Mouse (Mus musculus): Measurements from ENCODE around the gene Tac2. TPM values are rescaled to one million over a fixed set of nuclear protein-coding genes. Genes with fewer than 3 reads are reported as not detected.

Tac2 gene
- total and polyA plus RNA-seq, 3 experiments: not detected

DNA sequence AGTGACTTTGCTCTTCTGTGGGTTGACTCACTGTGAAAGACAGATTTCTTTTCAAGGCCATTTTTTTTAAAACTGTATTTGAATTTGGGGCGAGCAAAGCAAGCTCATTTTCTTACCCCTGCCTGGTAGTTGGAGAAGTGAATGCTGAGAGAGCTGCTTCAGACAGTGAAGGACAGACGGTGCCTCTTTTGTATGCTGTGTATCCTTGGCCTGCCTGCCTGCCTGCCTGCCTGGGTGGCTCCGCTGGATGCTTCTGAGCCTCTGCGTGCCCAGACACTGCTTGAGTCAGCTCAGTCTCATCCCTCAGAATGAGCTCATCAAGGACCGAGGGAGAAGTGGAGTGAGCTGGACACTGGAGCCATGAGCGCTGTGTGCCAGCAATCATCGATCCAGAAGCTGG lies 25.3 kb upstream of the Tac2 start:
- no peak overlapping the region for H3K27ac ChIP-seq
- intact Hi-C loops (cut with DNase I): loop anchor here (10.0 kb wide), 1 partner anchor 306 kb away; the partner anchor contains the start of gene Hsd17b6
- 94% methylated on average over 7 of the region's 7 CpGs for WGBS
- H3K4me3 ChIP-seq: no peak overlapping the region
- no peak overlapping the region for H3K9ac ChIP-seq (ENCODE audit: low read depth, low read length)
- no peaks in the 10 kb centered on the region for H3K36me3 ChIP-seq (ENCODE audit: control insufficient read depth, insufficient read depth, low read length)
- H3K27me3 ChIP-seq (ENCODE audit: control insufficient read depth, insufficient read depth, low read length): no peaks in the 10 kb centered on the region
- no peak for TF ChIP-seq CTCF (IDR thresholded peaks at IDR 0.05)
- no peak for TF ChIP-seq EP300 (IDR thresholded peaks at IDR 0.05; ENCODE audit: insufficient read depth, low read depth, low read length)
- no peak for TF ChIP-seq POLR2A (IDR thresholded peaks at IDR 0.05; ENCODE audit: insufficient read depth, low read depth, low read length)
- no peak for DNase-seq
- no peaks in the 10 kb centered on the region for H3K4me1 ChIP-seq (ENCODE audit: control insufficient read depth, insufficient read depth, low read length)
- H3K79me2 ChIP-seq (replicated peaks; ENCODE audit: control insufficient read depth, insufficient read depth, low read length): no peaks in the 10 kb centered on the region

DNA sequence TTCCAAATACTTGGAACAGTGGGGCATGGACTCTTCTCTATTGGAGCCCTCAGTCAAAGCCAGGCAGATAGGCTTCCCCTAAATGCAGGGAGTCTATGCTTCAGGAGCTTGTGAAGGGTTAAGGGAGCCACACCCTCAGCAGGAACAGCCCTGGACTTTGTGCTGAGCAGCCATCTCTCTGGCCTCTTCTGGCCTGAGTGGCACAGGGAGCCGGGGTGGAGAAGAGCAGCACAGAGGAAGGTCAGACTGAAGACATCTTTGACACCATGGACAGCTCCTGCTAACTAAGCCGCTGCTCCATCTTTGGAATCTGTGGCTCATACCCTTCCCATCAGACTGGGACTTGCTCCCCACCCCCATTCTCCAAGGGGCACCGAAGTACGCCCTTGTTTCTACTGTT lies 21.0 kb upstream of the Tac2 start:
- 41% methylated on average over 4 of the region's 4 CpGs for WGBS
- Histone ChIP-seq H3K36me3 (ENCODE audit: control insufficient read depth, insufficient read depth, low read length) (no peaks in the 10 kb centered on the region), H3K9ac (ENCODE audit: low read depth, low read length) (no peak overlapping the region), H3K27me3 (ENCODE audit: control insufficient read depth, insufficient read depth, low read length) (no peaks in the 10 kb centered on the region), H3K4me3 (no peak overlapping the region), H3K27ac (no peak overlapping the region), H3K79me2 (replicated peaks; ENCODE audit: control insufficient read depth, insufficient read depth, low read length) (no peaks in the 10 kb centered on the region), H3K4me1 (ENCODE audit: control insufficient read depth, insufficient read depth, low read length) (peaks cover 1% of the 10 kb centered on the region; the same call in 1 of the 2 replicates)
- intact Hi-C loops (cut with DNase I): no loop called here
- no peak for TF ChIP-seq POLR2A (IDR thresholded peaks at IDR 0.05; ENCODE audit: insufficient read depth, low read depth, low read length)
- TF ChIP-seq CTCF (IDR thresholded peaks at IDR 0.05): no peak
- TF ChIP-seq EP300 (IDR thresholded peaks at IDR 0.05; ENCODE audit: insufficient read depth, low read depth, low read length): no peak
- no peak for DNase-seq

DNA sequence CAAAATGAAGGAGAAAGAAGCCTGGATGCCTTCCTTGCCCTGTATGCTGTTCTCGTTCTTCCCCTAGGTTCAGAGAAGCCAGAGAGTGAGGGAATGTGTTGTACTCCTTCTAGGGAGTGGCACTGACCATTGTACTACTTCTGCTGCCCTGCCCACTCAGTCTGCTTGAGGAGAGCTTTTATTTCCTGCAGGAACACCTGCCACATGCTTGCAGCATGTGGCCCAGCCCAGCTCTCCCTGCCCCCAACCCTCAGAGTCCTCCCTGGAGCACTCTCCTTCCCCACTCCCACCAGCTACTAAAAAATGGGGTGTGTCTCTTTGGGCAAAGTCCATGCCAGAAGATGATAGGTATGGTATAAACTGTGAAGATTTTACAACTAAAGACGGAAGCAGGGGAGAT lies 20.0 kb upstream of the Tac2 start:
- Histone ChIP-seq H3K4me1 (ENCODE audit: control insufficient read depth, insufficient read depth, low read length) (peaks cover 1% of the 10 kb centered on the region; the same call in 1 of the 2 replicates), H3K27ac (no peak overlapping the region), H3K9ac (ENCODE audit: low read depth, low read length) (no peak overlapping the region), H3K4me3 (no peak overlapping the region), H3K79me2 (replicated peaks; ENCODE audit: control insufficient read depth, insufficient read depth, low read length) (no peaks in the 10 kb centered on the region), H3K27me3 (ENCODE audit: control insufficient read depth, insufficient read depth, low read length) (no peaks in the 10 kb centered on the region), H3K36me3 (ENCODE audit: control insufficient read depth, insufficient read depth, low read length) (no peaks in the 10 kb centered on the region)
- no peak for DNase-seq
- intact Hi-C loops (cut with DNase I): no loop called here
- WGBS: 40% methylated on average over 2 of the region's 2 CpGs
- no peak for TF ChIP-seq EP300 (IDR thresholded peaks at IDR 0.05; ENCODE audit: insufficient read depth, low read depth, low read length)
- no peak for TF ChIP-seq CTCF (IDR thresholded peaks at IDR 0.05)
- no peak for TF ChIP-seq POLR2A (IDR thresholded peaks at IDR 0.05; ENCODE audit: insufficient read depth, low read depth, low read length)

- 62% methylated on average over 2 of the region's 2 CpGs for WGBS
- no peaks in the 10 kb centered on the region for H3K27me3 ChIP-seq (ENCODE audit: control insufficient read depth, insufficient read depth, low read length)
- H3K4me3 ChIP-seq: no peak within 1 kb of the TSS
- no peak for DNase-seq
- no peak for TF ChIP-seq EP300 (IDR thresholded peaks at IDR 0.05; ENCODE audit: insufficient read depth, low read depth, low read length)
- TF ChIP-seq CTCF (IDR thresholded peaks at IDR 0.05): no peak
- no peak for TF ChIP-seq POLR2A (IDR thresholded peaks at IDR 0.05; ENCODE audit: insufficient read depth, low read depth, low read length)
- no peak within 1 kb of the TSS for H3K9ac ChIP-seq (ENCODE audit: low read depth, low read length)
- no peaks in the 10 kb centered on the region for H3K79me2 ChIP-seq (replicated peaks; ENCODE audit: control insufficient read depth, insufficient read depth, low read length)
- peaks cover 1% of the 10 kb centered on the region; the same call in 1 of the 2 replicates for H3K4me1 ChIP-seq (ENCODE audit: control insufficient read depth, insufficient read depth, low read length)
- H3K27ac ChIP-seq: no peak within 1 kb of the TSS
- intact Hi-C loops (cut with DNase I): no loop called here
- no peaks in the 10 kb centered on the region for H3K36me3 ChIP-seq (ENCODE audit: control insufficient read depth, insufficient read depth, low read length)
Observed at GRCm38 (mm10) chr10:127704766-127705220, 19.5 kb upstream of the Tac2 start, which contains the start of gene Myo1a. Myo1a (plus strand) TSS chr10:127705170.

GRCm38 (mm10) chr10:127705783-127706182 lies 18.5 kb upstream of the Tac2 start:
- no peak overlapping the region for H3K4me3 ChIP-seq
- H3K79me2 ChIP-seq (replicated peaks; ENCODE audit: control insufficient read depth, insufficient read depth, low read length): no peaks in the 10 kb centered on the region
- no peaks in the 10 kb centered on the region for H3K36me3 ChIP-seq (ENCODE audit: control insufficient read depth, insufficient read depth, low read length)
- intact Hi-C loops (cut with DNase I): no loop called here
- no peak for TF ChIP-seq POLR2A (IDR thresholded peaks at IDR 0.05; ENCODE audit: insufficient read depth, low read depth, low read length)
- TF ChIP-seq CTCF (IDR thresholded peaks at IDR 0.05): no peak
- no peak for TF ChIP-seq EP300 (IDR thresholded peaks at IDR 0.05; ENCODE audit: insufficient read depth, low read depth, low read length)
- no peak overlapping the region for H3K9ac ChIP-seq (ENCODE audit: low read depth, low read length)
- no peak overlapping the region for H3K27ac ChIP-seq
- no peaks in the 10 kb centered on the region for H3K27me3 ChIP-seq (ENCODE audit: control insufficient read depth, insufficient read depth, low read length)
- peaks cover 1% of the 10 kb centered on the region; the same call in 1 of the 2 replicates for H3K4me1 ChIP-seq (ENCODE audit: control insufficient read depth, insufficient read depth, low read length)
- WGBS: 86% methylated on average over 4 of the region's 4 CpGs
- DNase-seq: no peak

- DNase-seq: peak; percentile 35 to 55
- H3K4me1 ChIP-seq (ENCODE audit: control insufficient read depth, insufficient read depth, low read length): peaks cover 1% of the 10 kb centered on the region; the same call in 1 of the 2 replicates
- H3K4me3 ChIP-seq: no peak overlapping the region
- no peaks in the 10 kb centered on the region for H3K27me3 ChIP-seq (ENCODE audit: control insufficient read depth, insufficient read depth, low read length)
- intact Hi-C loops (cut with DNase I): no loop called here
- no peaks in the 10 kb centered on the region for H3K79me2 ChIP-seq (replicated peaks; ENCODE audit: control insufficient read depth, insufficient read depth, low read length)
- H3K27ac ChIP-seq: no peak overlapping the region
- 24% methylated on average over 7 of the region's 7 CpGs for WGBS
- no peaks in the 10 kb centered on the region for H3K36me3 ChIP-seq (ENCODE audit: control insufficient read depth, insufficient read depth, low read length)
- TF ChIP-seq POLR2A (IDR thresholded peaks at IDR 0.05; ENCODE audit: insufficient read depth, low read depth, low read length) (no peak), CTCF (IDR thresholded peaks at IDR 0.05) (no peak), EP300 (IDR thresholded peaks at IDR 0.05; ENCODE audit: insufficient read depth, low read depth, low read length) (no peak)
- H3K9ac ChIP-seq (ENCODE audit: low read depth, low read length): no peak overlapping the region
Observed at GRCm38 (mm10) chr10:127707721-127708120, 16.6 kb upstream of the Tac2 start.
